Mouse (Mus musculus) liver, embryonic 14.5 days (tissue): ENCODE measurements around the gene Tmem88b. TPM values are rescaled to one million over a fixed set of nuclear protein-coding genes. Genes with fewer than 3 reads are reported as not detected.

ENCODE experiments used
- ATAC-seq: fragments of 200-750 bp; cut with Nextera tagmentation; 2 replicates; pipeline ENCODE4 v1.8.0; 2017; ENCODE audit warnings: moderate number of reproducible peaks, mild to moderate bottlenecking, moderate library complexity; ENCODE audit not compliant: insufficient read depth
- DNase-seq, 3 experiments: peaks; one replicate each; pipeline ENCODE4 v3.0.0-alpha.2; 2012 to 2013; ENCODE audit warnings: low read depth in 3 of 3, low spot score in 3 of 3
- H3K27ac ChIP-seq: fragments of 300-500 bp; sonication (generic); 2 replicates; pipeline ENCODE4 v1.5.1; 2014; ENCODE audit warnings: moderate library complexity, mild to moderate bottlenecking, control low read depth, inconsistent platforms
- H3K27me3 ChIP-seq: fragments of 300-500 bp; sonication (generic); 2 replicates; pipeline ENCODE4 v1.6.1; 2014; ENCODE audit warnings: mild to moderate bottlenecking, low read length, moderate library complexity; ENCODE audit not compliant: control insufficient read depth, insufficient read depth
- H3K36me3 ChIP-seq: fragments of 300-500 bp; sonication (generic); replicated peaks from 2 replicates; pipeline ENCODE4 v1.6.1; 2014; ENCODE audit warnings: low read depth; ENCODE audit not compliant: control insufficient read depth, insufficient read depth
- H3K4me1 ChIP-seq, 2 experiments: fragments of 200-500 bp in 1 of 2; fragments of 300-500 bp in 1 of 2; sonication (generic) in 1 of 2; replicated peaks; 2 replicates each; pipeline ENCODE4 v1.6.1; 2012 to 2014; ENCODE audit warnings: antibody characterized with exemption in 1 of 2, inconsistent platforms in 1 of 2, low read length in 1 of 2; ENCODE audit not compliant: control insufficient read depth in 2 of 2, insufficient read depth in 2 of 2
- H3K4me2 ChIP-seq: fragments of 300-500 bp; sonication (generic); 2 replicates; pipeline ENCODE4 v1.6.1; 2014; ENCODE audit warnings: low read depth, mild to moderate bottlenecking, control low read depth, moderate library complexity
- H3K4me3 ChIP-seq, 2 experiments: fragments of 200-500 bp in 1 of 2; fragments of 300-500 bp in 1 of 2; sonication (generic) in 1 of 2; 2 replicates each; pipeline ENCODE4 v1.5.1; 2012 to 2014; ENCODE audit warnings: low read depth in 2 of 2, low read length in 2 of 2, mild to moderate bottlenecking in 2 of 2, control low read depth in 1 of 2, inconsistent platforms in 1 of 2, moderate library complexity in 1 of 2; ENCODE audit not compliant: insufficient read depth in 1 of 2
- H3K9ac ChIP-seq: fragments of 300-500 bp; sonication (generic); replicated peaks from 2 replicates; pipeline ENCODE4 v1.6.1; 2014; ENCODE audit warnings: mild to moderate bottlenecking, control low read depth, moderate library complexity
- H3K9me3 ChIP-seq: fragments of 300-500 bp; sonication (generic); 2 replicates; pipeline ENCODE4 v1.6.1; 2016; ENCODE audit warnings: low read length, mixed read lengths; ENCODE audit not compliant: control insufficient read depth
- CTCF ChIP-seq: IDR thresholded peaks from 2 replicates; pipeline ENCODE4 v1.5.1; 2016; ENCODE audit warnings: antibody characterized with exemption, low read depth, control low read depth
- EP300 ChIP-seq: IDR thresholded peaks from 2 replicates; pipeline ENCODE4 v1.6.1; 2016; ENCODE audit warnings: antibody characterized with exemption, low read depth
- WGBS: fragments of 180-500 bp; shearing (Covaris S2); extraction: QIAGEN DNeasy Blood & Tissue Kit; methylation state at CpG from one replicate; pipeline ENCODE4 v1.1.7; 2014; ENCODE audit not compliant: insufficient replicate concordance; 5-methylcytosine and 5-hydroxymethylcytosine counted together
- polyA plus RNA-seq, 2 experiments: library from polyadenylated mRNA; depleted of rRNA in 1 of 2; stranded (reverse) in 1 of 2; unstranded in 1 of 2; fragments of >200 nt; fragmentation: Nextera tagmentation in 1 of 2; extraction: Ambion mirVana in 1 of 2; gene quantifications; 2 replicates each; pipeline versions ENCODE4 v1.2.1 to v1.2.3; 2012 to 2014

The Tmem88b gene
- 0.28 and 0.32 TPM in 2 replicates for polyA plus RNA-seq (2012; rRNA removed)
- polyA plus RNA-seq (2014; fragmentation: Nextera tagmentation; extraction: Ambion mirVana) = 0.04 and 0.11 TPM in 2 replicates

- no peaks in the 10 kb centered on the region for H3K9me3 ChIP-seq
- DNase-seq (no peak), ATAC-seq (no peak)
- no peaks in the 10 kb centered on the region for H3K36me3 ChIP-seq
- no peak within 1 kb of the TSS; a peak in 1 of 4 replicates for H3K4me3 ChIP-seq
- peaks cover 9% of the 10 kb centered on the region for H3K27me3 ChIP-seq
- no peak within 1 kb of the TSS for H3K9ac ChIP-seq
- peak within 1 kb of the TSS; percentile 79 for H3K4me2 ChIP-seq
- 41% methylated on average over 5 of the region's 5 CpGs for WGBS
- peaks cover 6 to 20% of the 10 kb centered on the region in 2 experiments for H3K4me1 ChIP-seq
- no peak for TF ChIP-seq EP300
- TF ChIP-seq CTCF = peak; percentile 42; the same call in 1 of the 2 replicates
- no peak within 1 kb of the TSS for H3K27ac ChIP-seq
These were observed at the start of gene Tmem88b for GRCm38 (mm10) chr4:155785819-155786218. Gene Tmem88b (minus strand): TSS chr4:155785874.

GRCm38 (mm10) chr4:155833836-155834235 is 48.2 kb upstream of the Tmem88b start:
- Histone ChIP-seq H3K9me3 (no peaks in the 10 kb centered on the region), H3K27me3 (no peaks in the 10 kb centered on the region), H3K4me2 (no peak overlapping the region), H3K27ac (no peak overlapping the region), H3K4me1 (peaks cover 6 to 15% of the 10 kb centered on the region in 2 experiments; a peak in 3 of 4 replicates), H3K9ac (no peak overlapping the region), H3K4me3 (no peak overlapping the region), H3K36me3 (peaks cover 5% of the 10 kb centered on the region; the same call in 1 of the 2 replicates)
- ATAC-seq (no peak), DNase-seq (peak; percentile 53 to 56 (median 55))
- no peak for TF ChIP-seq EP300
- TF ChIP-seq CTCF = peak; percentile 89
- 39% methylated on average over 2 of the region's 2 CpGs for WGBS

DNA sequence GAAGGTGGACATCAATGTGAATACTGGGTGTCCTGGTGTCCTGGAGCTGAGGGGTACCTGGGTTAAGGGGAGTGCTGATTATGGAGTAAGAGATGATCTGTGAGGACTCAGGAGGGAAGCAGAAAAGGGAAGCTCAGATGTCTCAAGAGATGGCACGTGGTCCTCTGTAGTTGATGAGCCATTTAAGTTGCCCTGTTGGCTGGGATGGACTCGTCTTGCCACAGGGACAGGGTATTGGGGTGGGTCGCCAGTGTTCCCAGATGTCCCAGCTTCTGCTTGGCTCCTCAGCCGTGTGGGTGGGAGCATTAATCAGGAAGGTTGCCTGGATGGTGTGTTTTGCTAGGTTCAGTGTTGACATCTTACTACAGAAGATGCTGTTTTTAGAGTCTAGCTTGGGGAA is 47.6 kb upstream of the Tmem88b start:
- Histone ChIP-seq H3K4me1 (peaks cover 6 to 15% of the 10 kb centered on the region in 2 experiments; a peak in 3 of 4 replicates), H3K4me3 (no peak overlapping the region), H3K36me3 (peaks cover 5% of the 10 kb centered on the region; the same call in 1 of the 2 replicates), H3K9ac (no peak overlapping the region), H3K4me2 (0 out of 2 replicates have a peak overlapping the region, but pooled peaks have one; percentile 85), H3K9me3 (no peaks in the 10 kb centered on the region), H3K27me3 (no peaks in the 10 kb centered on the region), H3K27ac (no peak overlapping the region)
- TF ChIP-seq EP300 (no peak), CTCF (no peak)
- WGBS = 73% methylated on average over 4 of the region's 4 CpGs
- DNase-seq (no peak), ATAC-seq (no peak)

GRCm38 (mm10) chr4:155832321-155832720 is 46.6 kb upstream of the Tmem88b start:
- no peaks in the 10 kb centered on the region for H3K9me3 ChIP-seq
- no peak for ATAC-seq
- H3K9ac ChIP-seq = peak overlapping the region; percentile 95
- H3K4me3 ChIP-seq = peak overlapping the region; percentile 90 to 95
- WGBS = 44% methylated on average over 10 of the region's 10 CpGs
- no peaks in the 10 kb centered on the region for H3K27me3 ChIP-seq
- H3K4me2 ChIP-seq = peak overlapping the region; percentile 85
- no peak for TF ChIP-seq CTCF
- TF ChIP-seq EP300 = no peak
- peak overlapping the region; percentile 68 for H3K27ac ChIP-seq
- H3K4me1 ChIP-seq = peaks cover 6 to 13% of the 10 kb centered on the region in 2 experiments; a peak in 3 of 4 replicates
- H3K36me3 ChIP-seq = peaks cover 13% of the 10 kb centered on the region
- DNase-seq = no peak

DNA sequence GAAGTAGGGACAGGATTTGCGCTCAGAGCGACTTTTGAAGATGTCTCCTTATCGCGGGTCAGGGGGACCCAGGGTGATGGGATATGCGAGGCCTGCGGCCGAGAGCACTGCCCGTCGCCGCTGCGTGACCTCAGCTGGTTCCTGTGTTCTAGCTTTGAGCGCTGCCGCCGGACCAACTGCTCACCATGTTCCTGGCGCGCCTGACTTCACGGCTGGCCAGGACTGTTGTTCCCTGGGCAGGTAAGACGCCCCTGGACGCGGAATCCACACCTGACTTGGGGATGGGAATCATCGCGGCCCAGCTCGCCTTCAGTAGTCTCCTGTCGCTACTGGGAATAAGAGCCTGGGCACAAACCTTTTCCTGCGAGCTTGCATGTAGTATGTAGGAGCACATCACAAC is 46.2 kb upstream of the Tmem88b start:
- ATAC-seq = peak; percentile 27
- Histone ChIP-seq H3K4me3 (peak overlapping the region; percentile 90 to 95), H3K9me3 (no peaks in the 10 kb centered on the region), H3K9ac (peak overlapping the region; percentile 95), H3K4me2 (peak overlapping the region; percentile 85), H3K27me3 (no peaks in the 10 kb centered on the region), H3K4me1 (peaks cover 6 to 13% of the 10 kb centered on the region in 2 experiments; a peak in 3 of 4 replicates), H3K27ac (peak overlapping the region; percentile 68), H3K36me3 (peaks cover 17% of the 10 kb centered on the region)
- TF ChIP-seq CTCF = no peak
- TF ChIP-seq EP300 = no peak
- peak in 1 of 3 experiments; percentile 19 for DNase-seq
- WGBS = under 1% methylated on average over 25 of the region's 25 CpGs
